Mouse (Mus musculus) MN1 (cell line): ENCODE measurements around the gene 1700049E17Rik2.
"Not testable (repeated sequence)": the region's sequence is repeated elsewhere in the genome, so short reads cannot be mapped to it uniquely, and the experiment has no call there.

Source experiments
- DNase-seq: peaks from one replicate; pipeline ENCODE4 v3.0.0-alpha.2; 2016; ENCODE audit warnings: low spot score

The 1700049E17Rik2 gene

DNA sequence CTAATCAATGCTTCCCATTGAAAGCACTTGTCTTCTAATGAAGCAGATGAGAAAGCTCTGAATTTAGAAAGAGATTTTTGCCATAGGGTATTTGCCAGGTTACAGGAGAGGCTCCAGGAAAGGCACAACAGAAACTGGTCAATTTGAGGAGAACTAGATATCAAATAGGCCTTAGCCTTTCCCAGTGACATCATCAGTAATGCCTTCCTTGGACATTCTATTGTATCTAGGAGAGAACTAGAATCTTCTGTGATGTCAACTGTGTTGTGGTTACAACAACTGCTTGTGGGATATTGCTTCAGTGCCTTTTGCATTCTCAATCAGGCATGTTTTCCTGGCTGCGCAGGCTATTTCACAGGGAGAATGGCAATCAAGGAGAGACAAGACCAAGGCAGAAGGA lies at the start of gene 1700049E17Rik2:
TSS of gene 1700049E17Rik2 (plus strand) at position 301 of the 400 bp plus-strand sequence.
- not testable (repeated sequence) for DNase-seq

DNA sequence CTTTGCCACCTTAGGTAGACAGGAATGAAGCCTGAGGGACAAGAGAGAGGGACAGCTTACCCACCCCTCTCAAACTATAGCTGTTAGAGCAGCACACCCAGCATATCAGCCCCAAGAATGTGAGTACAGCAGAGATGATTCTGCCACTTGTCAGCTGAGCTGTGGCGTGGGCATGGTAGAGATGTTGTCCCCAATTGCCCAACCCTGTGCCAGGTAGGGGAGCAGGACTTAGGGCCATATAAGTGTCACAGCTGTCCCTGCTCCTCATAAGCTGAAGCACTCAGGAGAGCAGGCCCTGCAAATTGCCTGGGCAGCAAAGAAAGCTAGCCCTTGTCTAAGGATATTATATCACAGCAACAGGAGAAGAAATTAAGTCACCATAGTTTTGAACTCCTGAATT lies 48.3 kb upstream of the 1700049E17Rik2 start:
- DNase-seq: not testable (repeated sequence)

DNA sequence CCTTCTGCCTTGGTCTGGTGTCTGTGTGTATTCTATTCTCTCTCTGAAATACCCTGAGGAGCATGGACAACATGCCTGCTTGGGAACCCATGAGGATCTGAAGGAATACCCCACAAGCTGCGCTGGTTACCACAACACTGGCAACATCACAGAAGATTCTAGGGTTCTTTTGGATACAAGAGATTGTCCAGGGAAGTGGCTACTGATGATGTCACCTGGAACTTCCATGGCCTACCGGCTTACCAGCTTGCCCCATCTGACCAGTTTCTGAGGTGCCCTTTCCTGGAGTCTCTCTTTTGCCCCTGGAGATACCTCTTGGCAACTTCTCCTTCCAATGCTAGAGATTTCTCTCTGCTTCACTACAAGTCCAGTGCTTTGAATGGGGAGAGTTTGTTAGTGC lies 17.5 kb upstream of the 1700049E17Rik2 start, which contains the start of gene Gm7970:
TSS of gene Gm7970 (minus strand) at position 101 of the 400 bp plus-strand sequence.
- not testable (repeated sequence) for DNase-seq

DNA sequence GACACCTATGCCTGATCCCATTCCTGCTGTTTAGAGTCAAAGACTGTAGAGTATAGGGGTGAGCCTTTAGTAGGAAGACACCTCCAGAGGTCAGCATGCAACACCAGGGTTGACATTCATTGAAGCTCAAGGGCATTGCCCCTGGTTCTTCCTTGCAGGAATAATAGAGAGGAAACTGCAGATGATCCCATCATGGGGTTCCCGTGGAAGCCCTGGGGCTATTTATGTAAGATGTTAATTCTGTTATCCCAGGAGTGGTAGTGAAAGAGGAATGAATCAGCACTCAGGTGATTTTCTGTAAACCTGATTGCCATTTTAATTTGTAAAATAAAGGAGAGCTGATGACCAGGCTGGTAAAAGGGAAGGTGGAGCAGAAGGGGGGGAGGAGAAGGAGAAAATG lies 13.3 kb downstream of the 1700049E17Rik2 start:
- not testable (repeated sequence) for DNase-seq

DNA sequence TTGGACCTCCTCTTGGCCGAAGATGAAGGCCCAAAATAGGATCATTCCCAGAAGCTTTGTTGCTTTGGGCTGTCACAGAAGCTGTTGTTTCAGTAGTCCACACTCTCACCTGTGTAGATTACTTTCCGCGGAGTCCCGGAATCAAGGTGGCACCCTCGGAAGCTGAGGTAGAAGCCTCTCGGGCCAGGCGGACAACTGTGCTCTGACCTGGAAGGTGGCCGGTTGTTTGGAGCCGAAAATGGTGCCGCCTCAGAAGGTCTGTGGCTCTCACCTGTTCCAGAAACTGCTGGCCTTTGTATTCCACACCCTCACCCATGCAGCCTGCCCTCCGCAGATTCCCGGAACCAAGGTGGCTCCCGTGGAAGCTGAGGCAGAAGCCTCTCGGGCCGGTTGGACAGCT lies 27.9 kb downstream of the 1700049E17Rik2 start:
- DNase-seq: not testable (repeated sequence)

DNA sequence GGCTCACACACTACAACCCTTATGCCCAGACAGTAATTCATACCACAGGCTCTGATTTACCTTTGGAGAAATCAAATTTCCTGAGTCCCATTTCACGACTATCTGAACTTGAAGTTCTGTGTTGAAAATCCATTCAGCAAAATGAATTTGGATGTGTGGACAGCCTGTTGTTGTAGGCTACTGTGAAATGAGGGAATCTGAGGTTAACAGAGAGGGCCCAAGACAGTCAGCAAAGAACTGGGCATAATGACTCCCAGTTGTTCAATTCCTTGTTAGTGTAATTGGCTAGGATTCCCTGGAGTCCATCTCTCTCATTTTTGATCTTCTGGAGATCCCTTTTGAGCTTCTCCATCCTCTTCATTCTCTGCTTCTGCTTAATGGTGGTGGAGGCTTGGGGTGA lies 37.7 kb downstream of the 1700049E17Rik2 start:
- DNase-seq: not testable (repeated sequence)

DNA sequence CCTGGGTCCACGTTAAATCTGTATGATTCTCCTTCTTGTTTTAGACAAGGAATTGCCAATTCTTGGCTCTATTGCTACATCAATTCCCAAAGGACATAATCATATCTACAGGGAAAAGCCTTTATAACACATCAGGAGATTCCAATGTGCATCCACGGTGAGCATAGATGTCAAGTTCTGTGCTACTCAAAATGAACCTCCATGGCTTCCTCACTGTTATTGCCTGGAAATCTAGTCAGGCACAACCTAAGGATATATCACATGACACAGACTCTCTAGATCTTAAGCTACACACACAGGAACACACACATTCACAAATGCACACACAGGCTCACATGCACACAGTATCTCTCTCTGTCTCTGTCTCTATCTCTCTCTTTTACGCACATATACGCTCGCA lies 49.5 kb downstream of the 1700049E17Rik2 start:
- not testable (repeated sequence) for DNase-seq

DNA sequence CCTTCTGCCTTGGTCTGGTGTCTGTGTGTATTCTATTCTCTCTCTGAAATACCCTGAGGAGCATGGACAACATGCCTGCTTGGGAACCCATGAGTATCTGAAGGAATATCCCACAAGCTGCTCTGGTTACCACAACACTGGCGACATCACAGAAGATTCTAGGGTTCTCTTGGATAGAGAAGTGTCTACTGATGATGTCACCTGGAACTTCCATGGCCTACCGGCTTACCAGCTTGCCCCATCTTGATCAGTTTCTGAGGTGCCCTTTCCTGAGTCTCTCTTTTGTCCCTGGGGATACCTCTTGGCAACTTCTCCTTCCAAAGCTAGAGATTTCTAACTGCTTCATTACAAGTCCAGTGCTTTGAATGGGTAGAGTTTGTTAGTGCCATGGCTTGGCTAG lies 51.5 kb downstream of the 1700049E17Rik2 start, which contains the start of gene Gm3072:
TSS of gene Gm3072 (minus strand) at position 101 of the 400 bp plus-strand sequence.
- DNase-seq: not testable (repeated sequence)

DNA sequence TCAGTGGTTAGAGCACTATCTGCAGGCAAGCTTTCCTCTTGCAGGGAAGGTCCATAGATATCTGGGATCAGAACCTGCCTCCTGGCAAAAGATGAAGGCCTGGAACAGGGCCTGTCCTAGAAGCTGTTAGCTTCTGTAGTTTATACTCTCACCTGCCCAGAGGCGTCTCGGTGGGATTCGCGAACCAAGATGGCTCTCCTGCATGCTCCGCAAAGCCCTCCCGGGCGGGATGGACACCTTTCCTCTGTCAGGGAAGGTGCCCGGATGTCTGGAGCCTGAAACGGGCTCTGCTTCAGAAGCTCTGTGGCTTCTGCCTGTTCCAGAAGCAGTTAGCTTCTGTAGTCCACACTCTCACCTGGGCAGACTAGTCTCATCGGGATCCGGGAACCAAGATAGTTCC lies 57.1 kb downstream of the 1700049E17Rik2 start:
- DNase-seq: not testable (repeated sequence)
